Mouse (Mus musculus) retina, postnatal 7 days (tissue): ENCODE data around the gene Gm5724.

Experiments
- DNase-seq: peaks from one replicate; pipeline ENCODE4 v3.0.0-alpha.2; 2012; ENCODE audit warnings: low read depth, low spot score

Gene Gm5724

GRCm38 (mm10) chr6:141773710-141774109, at the start of gene Gm5724:
TSS of gene Gm5724 (minus strand) at chr6:141773810.
- no peak for DNase-seq

DNA sequence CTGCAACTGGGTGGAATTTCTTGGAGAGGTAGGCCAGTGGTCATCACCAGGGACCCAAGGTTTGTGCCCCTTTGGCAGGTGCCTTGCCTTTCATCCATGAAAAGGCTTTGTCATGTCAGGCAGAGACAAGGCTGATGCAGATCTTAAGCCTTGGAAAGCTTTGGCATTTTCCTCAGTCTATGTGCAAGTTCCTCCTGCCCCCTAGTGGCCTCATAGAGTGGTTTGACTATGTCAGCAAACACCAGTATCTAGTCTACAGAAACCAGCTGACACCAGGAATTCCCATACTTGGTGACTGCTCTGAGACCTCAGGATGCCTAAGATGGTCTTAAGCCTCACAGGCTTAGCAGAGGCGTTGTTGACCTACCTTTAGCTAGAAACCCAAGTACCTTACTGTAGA, 24.2 kb upstream of the Gm5724 start:
- DNase-seq: peak; percentile 11

DNA sequence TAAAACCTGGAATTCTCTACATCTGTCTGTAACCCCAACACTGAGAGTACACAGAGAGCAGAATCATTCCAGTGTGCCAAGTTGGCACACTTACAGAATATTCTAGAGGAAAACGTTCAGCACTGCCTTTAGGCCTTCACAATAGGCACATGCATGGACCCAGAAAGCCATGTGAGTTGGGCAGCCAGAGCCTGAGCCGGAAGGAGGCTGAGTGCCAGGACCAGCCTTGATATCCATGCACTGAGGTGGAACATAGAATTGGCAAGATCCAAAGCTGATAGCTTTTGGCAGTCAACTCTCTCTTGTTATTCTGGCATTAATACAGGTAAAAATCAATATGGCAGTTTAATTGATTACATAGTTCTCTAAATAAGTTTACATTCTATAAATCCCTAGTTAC, 866 bp upstream of the Gm5724 start:
- no peak for DNase-seq

DNA sequence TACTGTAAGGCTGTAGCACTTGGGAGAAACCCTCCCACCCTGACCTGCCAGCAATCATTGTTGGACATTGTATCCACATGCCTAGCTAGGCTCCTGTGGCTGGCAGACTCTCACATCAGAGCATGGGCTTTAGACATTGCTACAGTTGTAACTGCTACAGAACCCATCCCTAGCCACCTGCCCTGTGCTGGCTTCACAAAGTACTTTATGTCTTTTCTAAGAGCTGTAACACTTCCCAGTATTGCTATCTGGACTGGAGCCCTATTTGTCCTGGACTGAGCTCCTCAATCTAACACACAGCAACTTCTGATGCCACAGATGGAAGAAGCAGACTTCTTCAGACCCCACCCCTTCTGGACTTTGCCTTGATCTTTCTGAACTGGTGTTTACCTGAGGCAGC, 82.4 kb downstream of the Gm5724 start:
- DNase-seq: no peak

GRCm38 (mm10) chr6:141687008-141687407, 86.6 kb downstream of the Gm5724 start:
- no peak for DNase-seq
